Mouse (Mus musculus): ENCODE data around the gene Scn1b. TPM values are rescaled to one million over a fixed set of nuclear protein-coding genes. Genes with fewer than 3 reads are reported as not detected.

The Scn1b gene
- polyA plus RNA-seq, 1 experiment = 41.6 TPM

DNA sequence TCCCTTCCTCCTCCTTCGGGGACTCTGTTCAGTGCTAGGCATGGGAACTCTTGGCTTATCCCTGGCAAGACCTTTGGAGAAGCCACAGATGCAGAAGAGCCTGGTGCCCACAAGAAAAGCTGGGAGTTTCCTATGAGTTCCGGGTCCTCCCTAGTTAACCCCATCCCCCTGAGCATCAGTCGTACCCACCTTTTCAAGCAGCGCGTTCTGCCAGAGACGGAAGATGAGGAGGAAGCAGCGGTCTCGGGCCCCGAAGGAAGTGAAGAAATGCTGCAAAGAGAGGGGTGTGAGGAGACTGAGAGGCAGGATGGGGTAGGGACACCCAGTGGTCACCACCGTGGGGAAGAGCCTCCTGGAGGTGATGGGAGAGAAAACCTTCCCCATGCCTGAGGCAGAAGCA, 14.1 kb upstream of the Scn1b start:
- no peak overlapping the region for H3K27ac ChIP-seq (ENCODE audit: insufficient read depth, low read length)
- no peak for DNase-seq (ENCODE audit: low read depth in 1 of 2, low spot score in 2 of 2)
- 92% methylated on average over 10 of the region's 10 CpGs for WGBS
- H3K4me1 ChIP-seq (ENCODE audit: control insufficient read depth, insufficient read depth, insufficient read length) = no peaks in the 10 kb centered on the region
- no peak overlapping the region for H3K4me3 ChIP-seq (ENCODE audit: extremely low read depth, insufficient read depth, insufficient read length)
- H3K27me3 ChIP-seq (ENCODE audit: control insufficient read depth, insufficient read depth, low read length) = no peaks in the 10 kb centered on the region
- H3K36me3 ChIP-seq (ENCODE audit: control insufficient read depth, insufficient read depth, low read length) = peaks cover 68% of the 10 kb centered on the region
- TF ChIP-seq POLR2A (IDR thresholded peaks at IDR 0.05; ENCODE audit: low read depth, low read length) = no peak
- TF ChIP-seq CTCF (IDR thresholded peaks at IDR 0.05; ENCODE audit: extremely low read depth, insufficient read depth, insufficient read length, insufficient replicate concordance) = no peak

- Histone ChIP-seq H3K36me3 (ENCODE audit: control insufficient read depth, insufficient read depth, low read length) (peaks cover 74% of the 10 kb centered on the region), H3K4me3 (ENCODE audit: extremely low read depth, insufficient read depth, insufficient read length) (no peak overlapping the region), H3K27ac (ENCODE audit: insufficient read depth, low read length) (no peak overlapping the region), H3K27me3 (ENCODE audit: control insufficient read depth, insufficient read depth, low read length) (no peaks in the 10 kb centered on the region), H3K4me1 (ENCODE audit: control insufficient read depth, insufficient read depth, insufficient read length) (no peaks in the 10 kb centered on the region)
- WGBS = 93% methylated on average over 4 of the region's 4 CpGs
- TF ChIP-seq CTCF (IDR thresholded peaks at IDR 0.05; ENCODE audit: extremely low read depth, insufficient read depth, insufficient read length, insufficient replicate concordance) = no peak
- TF ChIP-seq POLR2A (IDR thresholded peaks at IDR 0.05; ENCODE audit: low read depth, low read length) = no peak
- DNase-seq (ENCODE audit: low read depth in 1 of 2, low spot score in 2 of 2) = no peak
These were observed 13.5 kb upstream of the Scn1b start for GRCm38 (mm10) chr7:31140302-31140701.

- Histone ChIP-seq H3K4me1 (ENCODE audit: control insufficient read depth, insufficient read depth, insufficient read length) (no peaks in the 10 kb centered on the region), H3K27me3 (ENCODE audit: control insufficient read depth, insufficient read depth, low read length) (no peaks in the 10 kb centered on the region), H3K36me3 (ENCODE audit: control insufficient read depth, insufficient read depth, low read length) (peaks cover 79% of the 10 kb centered on the region), H3K4me3 (ENCODE audit: extremely low read depth, insufficient read depth, insufficient read length) (no peak overlapping the region), H3K27ac (ENCODE audit: insufficient read depth, low read length) (no peak overlapping the region)
- WGBS = 60% methylated on average over 5 of the region's 5 CpGs
- TF ChIP-seq CTCF (IDR thresholded peaks at IDR 0.05; ENCODE audit: extremely low read depth, insufficient read depth, insufficient read length, insufficient replicate concordance) (peak; percentile 84; the same call in 1 of the 2 replicates), POLR2A (IDR thresholded peaks at IDR 0.05; ENCODE audit: low read depth, low read length) (no peak)
- peak in 1 of 2 experiments; percentile 74 for DNase-seq (ENCODE audit: low read depth in 1 of 2, low spot score in 2 of 2)
These were observed 13.0 kb upstream of the Scn1b start for GRCm38 (mm10) chr7:31139765-31140164.

- WGBS = 95% methylated on average over 10 of the region's 10 CpGs
- H3K27me3 ChIP-seq (ENCODE audit: control insufficient read depth, insufficient read depth, low read length) = no peaks in the 10 kb centered on the region
- no peak for DNase-seq (ENCODE audit: low read depth in 1 of 2, low spot score in 2 of 2)
- no peak overlapping the region for H3K4me3 ChIP-seq (ENCODE audit: extremely low read depth, insufficient read depth, insufficient read length)
- H3K36me3 ChIP-seq (ENCODE audit: control insufficient read depth, insufficient read depth, low read length) = peaks cover 85% of the 10 kb centered on the region
- TF ChIP-seq CTCF (IDR thresholded peaks at IDR 0.05; ENCODE audit: extremely low read depth, insufficient read depth, insufficient read length, insufficient replicate concordance) (no peak), POLR2A (IDR thresholded peaks at IDR 0.05; ENCODE audit: low read depth, low read length) (no peak)
- H3K27ac ChIP-seq (ENCODE audit: insufficient read depth, low read length) = no peak overlapping the region
- H3K4me1 ChIP-seq (ENCODE audit: control insufficient read depth, insufficient read depth, insufficient read length) = no peaks in the 10 kb centered on the region
These were observed 8.9 kb upstream of the Scn1b start for GRCm38 (mm10) chr7:31135717-31136116.

DNA sequence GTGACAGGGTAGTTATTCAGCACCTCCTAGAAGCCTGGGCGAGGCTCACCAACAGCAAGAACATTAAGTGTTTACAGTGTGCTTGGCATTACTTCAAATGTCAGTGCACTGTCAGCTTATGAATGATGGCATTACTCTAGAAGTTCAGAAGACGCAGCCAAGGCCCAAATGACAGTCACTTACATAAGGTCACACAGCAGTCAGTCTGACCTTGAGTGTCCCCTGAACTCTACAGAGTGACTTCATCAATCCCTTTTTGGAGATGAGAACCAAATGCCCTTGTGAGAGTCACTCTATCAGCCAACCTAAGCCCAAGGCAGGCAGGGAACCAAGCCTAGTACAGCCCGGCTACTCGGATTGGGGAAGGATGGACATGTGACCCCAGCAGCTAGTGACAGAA, 5.1 kb upstream of the Scn1b start:
- peaks cover 5% of the 10 kb centered on the region for H3K4me1 ChIP-seq (ENCODE audit: control insufficient read depth, insufficient read depth, insufficient read length)
- H3K36me3 ChIP-seq (ENCODE audit: control insufficient read depth, insufficient read depth, low read length) = peaks cover 70% of the 10 kb centered on the region
- TF ChIP-seq POLR2A (IDR thresholded peaks at IDR 0.05; ENCODE audit: low read depth, low read length) (no peak), CTCF (IDR thresholded peaks at IDR 0.05; ENCODE audit: extremely low read depth, insufficient read depth, insufficient read length, insufficient replicate concordance) (no peak)
- H3K27ac ChIP-seq (ENCODE audit: insufficient read depth, low read length) = no peak overlapping the region
- H3K4me3 ChIP-seq (ENCODE audit: extremely low read depth, insufficient read depth, insufficient read length) = no peak overlapping the region
- DNase-seq (ENCODE audit: low read depth in 1 of 2, low spot score in 2 of 2) = no peak
- 94% methylated on average over 4 of the region's 4 CpGs for WGBS
- H3K27me3 ChIP-seq (ENCODE audit: control insufficient read depth, insufficient read depth, low read length) = no peaks in the 10 kb centered on the region; the same call in 1 of the 2 replicates

DNA sequence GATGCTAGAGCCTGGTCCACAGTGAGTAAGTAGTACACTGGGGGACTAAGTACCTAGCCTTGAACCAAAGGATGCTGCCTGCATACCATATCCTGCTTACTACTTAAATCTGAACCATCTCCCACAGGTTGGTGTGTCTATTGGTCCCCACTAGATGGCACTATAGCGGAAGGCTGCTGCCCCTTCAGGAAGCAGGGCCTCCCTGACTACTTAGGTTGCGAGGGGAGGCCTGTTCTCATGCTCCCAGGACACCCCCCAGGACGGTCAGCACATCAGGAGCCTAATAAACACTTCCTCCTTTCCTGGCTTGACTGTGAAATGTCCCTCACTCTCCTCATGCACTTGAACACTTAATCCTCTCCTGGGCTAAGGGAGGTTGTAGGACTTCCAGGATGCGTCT, 4.0 kb upstream of the Scn1b start:
- DNase-seq (ENCODE audit: low read depth in 1 of 2, low spot score in 2 of 2) = peak in 1 of 2 experiments; percentile 62
- Histone ChIP-seq H3K36me3 (ENCODE audit: control insufficient read depth, insufficient read depth, low read length) (peaks cover 62% of the 10 kb centered on the region), H3K4me1 (ENCODE audit: control insufficient read depth, insufficient read depth, insufficient read length) (peaks cover 10% of the 10 kb centered on the region), H3K27ac (ENCODE audit: insufficient read depth, low read length) (no peak overlapping the region), H3K4me3 (ENCODE audit: extremely low read depth, insufficient read depth, insufficient read length) (no peak overlapping the region), H3K27me3 (ENCODE audit: control insufficient read depth, insufficient read depth, low read length) (peaks cover 7% of the 10 kb centered on the region)
- TF ChIP-seq POLR2A (IDR thresholded peaks at IDR 0.05; ENCODE audit: low read depth, low read length) (no peak), CTCF (IDR thresholded peaks at IDR 0.05; ENCODE audit: extremely low read depth, insufficient read depth, insufficient read length, insufficient replicate concordance) (peak; percentile 73; the same call in 1 of the 2 replicates)
- 28% methylated on average over 4 of the region's 4 CpGs for WGBS

DNA sequence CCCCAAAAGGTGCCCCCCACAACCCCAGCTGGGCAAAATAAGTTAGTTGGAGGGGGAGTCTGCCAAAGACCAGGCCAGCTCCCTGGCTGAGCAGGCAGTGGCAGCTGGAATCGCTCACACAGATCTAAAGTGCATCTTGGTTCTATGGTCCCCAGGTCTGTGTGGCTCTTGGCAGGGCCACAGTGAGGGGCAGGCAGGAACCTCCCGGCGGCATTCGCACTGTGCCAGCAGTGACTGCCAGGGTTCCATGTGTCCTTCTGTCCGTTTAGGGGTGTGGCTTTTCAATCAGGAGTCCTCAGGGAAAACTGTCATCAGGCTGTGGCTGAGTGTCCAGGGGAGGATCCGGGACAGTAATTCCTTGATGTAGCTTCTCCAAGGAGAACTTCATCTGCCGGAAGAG, 3.4 kb upstream of the Scn1b start:
- 94% methylated on average over 7 of the region's 7 CpGs for WGBS
- DNase-seq (ENCODE audit: low read depth in 1 of 2, low spot score in 2 of 2) = no peak
- peaks cover 56% of the 10 kb centered on the region for H3K36me3 ChIP-seq (ENCODE audit: control insufficient read depth, insufficient read depth, low read length)
- no peak overlapping the region for H3K4me3 ChIP-seq (ENCODE audit: extremely low read depth, insufficient read depth, insufficient read length)
- TF ChIP-seq POLR2A (IDR thresholded peaks at IDR 0.05; ENCODE audit: low read depth, low read length) (no peak), CTCF (IDR thresholded peaks at IDR 0.05; ENCODE audit: extremely low read depth, insufficient read depth, insufficient read length, insufficient replicate concordance) (no peak)
- H3K27ac ChIP-seq (ENCODE audit: insufficient read depth, low read length) = no peak overlapping the region
- peaks cover 7% of the 10 kb centered on the region for H3K27me3 ChIP-seq (ENCODE audit: control insufficient read depth, insufficient read depth, low read length)
- peaks cover 10% of the 10 kb centered on the region for H3K4me1 ChIP-seq (ENCODE audit: control insufficient read depth, insufficient read depth, insufficient read length)
